Mouse (Mus musculus) heart, adult 11 months (tissue): ENCODE data around the gene B4galt2.

Source experiments
- DNase-seq: peaks from one replicate; pipeline ENCODE4 v3.0.0; 2022

The B4galt2 gene

GRCm38 (mm10) chr4:117831920-117832691, 51.2 kb downstream of the B4galt2 start:
- DNase-seq = peak; percentile 96

GRCm38 (mm10) chr4:117831499-117831898, 51.8 kb downstream of the B4galt2 start:
- DNase-seq = peak; percentile 93

- peak; percentile 92 for DNase-seq
These were observed 52.5 kb downstream of the B4galt2 start for GRCm38 (mm10) chr4:117830801-117831200.

GRCm38 (mm10) chr4:117830124-117830551, 53.1 kb downstream of the B4galt2 start:
- DNase-seq = peak; percentile 99

GRCm38 (mm10) chr4:117829260-117830123, 53.8 kb downstream of the B4galt2 start:
- no peak for DNase-seq

- no peak for DNase-seq
These were observed 54.6 kb downstream of the B4galt2 start for GRCm38 (mm10) chr4:117828572-117829145.
